Mouse (Mus musculus) monocyte, adult 2 months (primary cell): ENCODE measurements around the gene Tgm6.
A peak's percentile ranks its signal among the peaks of the same experiment; 100 is the strongest.

Experiments used
- DNase-seq, 2 experiments: peaks; one replicate each; pipeline ENCODE4 v3.0.0; 2022; ENCODE audit warnings: low spot score in 2 of 2, low read depth in 1 of 2

Gene Tgm6

GRCm38 (mm10) chr2:130176820-130177219, 64.6 kb downstream of the Tgm6 start:
- no peak for DNase-seq

GRCm38 (mm10) chr2:130178381-130178705, 66.1 kb downstream of the Tgm6 start:
- no peak for DNase-seq

- peak; percentile 61 to 82 for DNase-seq
Measured at GRCm38 (mm10) chr2:130178706-130179506, 66.7 kb downstream of the Tgm6 start, which contains the start of gene Snrpb. Gene Snrpb (minus strand): TSS chr2:130179403.

- no peak for DNase-seq
Measured at GRCm38 (mm10) chr2:130179507-130180019, 67.3 kb downstream of the Tgm6 start.

GRCm38 (mm10) chr2:130188391-130188790, 76.2 kb downstream of the Tgm6 start:
- DNase-seq = no peak

- DNase-seq = no peak
Measured at GRCm38 (mm10) chr2:130194894-130195293, 82.7 kb downstream of the Tgm6 start, which contains the start of gene Tmc2. Gene Tmc2 (plus strand): TSS chr2:130195194.

GRCm38 (mm10) chr2:130200961-130201360, 88.7 kb downstream of the Tgm6 start:
- no peak for DNase-seq
